Mouse (Mus musculus) MEL (cell line): ENCODE measurements around the gene Gm44805. TPM values are rescaled to one million over a fixed set of nuclear protein-coding genes. Genes with fewer than 3 reads are reported as not detected.

Source experiments
- DNase-seq: peaks from one replicate; pipeline ENCODE4 v3.0.0; 2011; ENCODE audit warnings: low read depth, low spot score
- H3K27ac ChIP-seq: 2 replicates; pipeline ENCODE4 v1.5.1; 2012; ENCODE audit warnings: low read depth, mild to moderate bottlenecking, control low read depth, low read length, moderate library complexity; ENCODE audit not compliant: control insufficient read depth
- H3K27me3 ChIP-seq, 2 experiments: fragments of 150-350 bp in 1 of 2; sonication (generic) in 1 of 2; 2 replicates each; pipeline ENCODE4 v1.6.1; 2012; ENCODE audit warnings: low read length in 2 of 2, mild to moderate bottlenecking in 2 of 2, improper control_type of control experiment in 1 of 2, moderate library complexity in 1 of 2; ENCODE audit not compliant: insufficient read depth in 2 of 2, control insufficient read depth in 1 of 2
- H3K36me3 ChIP-seq, 2 experiments: 2 replicates each; pipeline ENCODE4 v1.6.1; 2012 to 2014; ENCODE audit warnings: low read length in 2 of 2, improper control_type of control experiment in 1 of 2, inconsistent platforms in 1 of 2, mild to moderate bottlenecking in 1 of 2; ENCODE audit not compliant: insufficient read depth in 2 of 2, control insufficient read depth in 1 of 2
- H3K4me1 ChIP-seq, 2 experiments: fragments of 150-350 bp in 1 of 2; sonication (generic) in 1 of 2; 2 replicates each; pipeline ENCODE4 v1.6.1; 2012; ENCODE audit warnings: low read length in 2 of 2, improper control_type of control experiment in 1 of 2, mild to moderate bottlenecking in 1 of 2; ENCODE audit not compliant: insufficient read depth in 2 of 2, control insufficient read depth in 1 of 2
- H3K4me3 ChIP-seq, 2 experiments: fragments of 150-350 bp in 1 of 2; sonication (generic) in 1 of 2; 2 replicates each; pipeline ENCODE4 v1.5.1; 2012; ENCODE audit warnings: low read depth in 2 of 2, low read length in 2 of 2, mild to moderate bottlenecking in 2 of 2, moderate library complexity in 2 of 2, control low read depth in 1 of 2, improper control_type of control experiment in 1 of 2; ENCODE audit not compliant: control insufficient read depth in 1 of 2, insufficient read depth in 1 of 2
- H3K79me2 ChIP-seq: 2 replicates; pipeline ENCODE4 v1.6.1; 2012; ENCODE audit warnings: mild to moderate bottlenecking, low read length, moderate library complexity; ENCODE audit not compliant: control insufficient read depth, poor library complexity, insufficient read depth
- H3K9ac ChIP-seq: 2 replicates; pipeline ENCODE4 v1.6.1; 2012; ENCODE audit warnings: low read depth, mild to moderate bottlenecking, control low read depth, low read length, moderate library complexity; ENCODE audit not compliant: control insufficient read depth, poor library complexity, severe bottlenecking
- H3K9me3 ChIP-seq: fragments of 150-350 bp; sonication (generic); replicated peaks from 2 replicates; pipeline ENCODE4 v1.6.1; 2012; ENCODE audit warnings: mild to moderate bottlenecking, low read length, improper control_type of control experiment, moderate library complexity; ENCODE audit not compliant: insufficient read depth
- CHD1 ChIP-seq: IDR thresholded peaks from 2 replicates; pipeline ENCODE4 v1.6.1; 2012; ENCODE audit warnings: low read depth, mild to moderate bottlenecking, inconsistent platforms, low read length, improper control_type of control experiment
- CHD2 ChIP-seq: IDR thresholded peaks from 2 replicates; pipeline ENCODE4 v1.6.1; 2011; ENCODE audit warnings: low read length, improper control_type of control experiment
- CTCF ChIP-seq, 3 experiments: IDR thresholded peaks in 2 of 3; conservative IDR thresholded peaks in 1 of 3; 2 replicates each; pipeline ENCODE4 v1.5.1; 2011 to 2012; ENCODE audit warnings: low read length in 3 of 3, low read depth in 2 of 3, mild to moderate bottlenecking in 2 of 3, improper control_type of control experiment in 1 of 3, inconsistent platforms in 1 of 3, mixed read lengths in 1 of 3, moderate library complexity in 1 of 3; ENCODE audit not compliant: control insufficient read depth in 1 of 3, insufficient read depth in 1 of 3, poor library complexity in 1 of 3, severe bottlenecking in 1 of 3
- ELF1 ChIP-seq: IDR thresholded peaks from 2 replicates; pipeline ENCODE4 v1.6.1; 2014; ENCODE audit warnings: low read depth, mild to moderate bottlenecking, inconsistent platforms, low read length, improper control_type of control experiment, moderate library complexity
- ETS1 ChIP-seq: IDR thresholded peaks from 2 replicates; pipeline ENCODE4 v1.6.1; 2012; ENCODE audit warnings: low read depth, mild to moderate bottlenecking, inconsistent platforms, low read length, improper control_type of control experiment, moderate library complexity
- GABPA ChIP-seq: IDR thresholded peaks from 2 replicates; pipeline ENCODE4 v1.6.1; 2012; ENCODE audit warnings: low read depth, mild to moderate bottlenecking, inconsistent platforms, low read length, improper control_type of control experiment, moderate library complexity
- MAX ChIP-seq: IDR thresholded peaks from 2 replicates; pipeline ENCODE4 v1.6.1; 2011; ENCODE audit warnings: low read length, improper control_type of control experiment
- MAZ ChIP-seq: IDR thresholded peaks from 2 replicates; pipeline ENCODE4 v1.6.1; 2012; ENCODE audit warnings: low read depth, mild to moderate bottlenecking, inconsistent platforms, low read length, improper control_type of control experiment
- MXI1 ChIP-seq: IDR thresholded peaks from 2 replicates; pipeline ENCODE4 v1.6.1; 2011; ENCODE audit warnings: mild to moderate bottlenecking, low read depth, low read length, improper control_type of control experiment
- NRF1 ChIP-seq: IDR thresholded peaks from 2 replicates; pipeline ENCODE4 v1.6.1; 2014; ENCODE audit warnings: low read depth, mild to moderate bottlenecking, inconsistent platforms, low read length, improper control_type of control experiment, moderate library complexity; ENCODE audit not compliant: poor library complexity, insufficient read depth, severe bottlenecking
- RCOR1 ChIP-seq: IDR thresholded peaks from 2 replicates; pipeline ENCODE4 v1.6.1; 2012; ENCODE audit warnings: low read depth, mild to moderate bottlenecking, inconsistent platforms, low read length, improper control_type of control experiment
- SIN3A ChIP-seq: IDR thresholded peaks from 2 replicates; pipeline ENCODE4 v1.6.1; 2012; ENCODE audit warnings: low read length, improper control_type of control experiment, inconsistent platforms
- TAL1 ChIP-seq: IDR thresholded peaks from 2 replicates; pipeline ENCODE4 v1.6.1; 2012; ENCODE audit warnings: mild to moderate bottlenecking, inconsistent platforms, low read length, moderate library complexity, mixed read lengths
- TBP ChIP-seq: IDR thresholded peaks from 2 replicates; pipeline ENCODE4 v1.8.0; 2011; ENCODE audit warnings: low read depth, low read length, improper control_type of control experiment
- TCF12 ChIP-seq: IDR thresholded peaks from 2 replicates; pipeline ENCODE4 v1.6.1; 2014; ENCODE audit warnings: low read depth, mild to moderate bottlenecking, inconsistent platforms, low read length, improper control_type of control experiment, moderate library complexity
- UBTF ChIP-seq: IDR thresholded peaks from 2 replicates; pipeline ENCODE4 v1.6.1; 2012; ENCODE audit warnings: low read depth, mild to moderate bottlenecking, inconsistent platforms, low read length, improper control_type of control experiment, moderate library complexity, borderline replicate concordance; ENCODE audit not compliant: insufficient read depth
- USF1 ChIP-seq: IDR thresholded peaks from 2 replicates; pipeline ENCODE4 v1.6.1; 2014; ENCODE audit warnings: low read depth, mild to moderate bottlenecking, inconsistent platforms, low read length, improper control_type of control experiment, moderate library complexity
- USF2 ChIP-seq, 2 experiments: IDR thresholded peaks; 2 replicates each; pipeline ENCODE4 v1.6.1; 2011 to 2012; ENCODE audit warnings: improper control_type of control experiment in 2 of 2, low read length in 2 of 2, borderline replicate concordance in 1 of 2, inconsistent platforms in 1 of 2, low read depth in 1 of 2, mild to moderate bottlenecking in 1 of 2; ENCODE audit not compliant: insufficient read depth in 1 of 2
- ZC3H11A ChIP-seq: IDR thresholded peaks from 2 replicates; pipeline ENCODE4 v1.6.1; 2012; ENCODE audit warnings: low read depth, mild to moderate bottlenecking, inconsistent platforms, low read length, improper control_type of control experiment
- ZNF384 ChIP-seq: IDR thresholded peaks from 2 replicates; pipeline ENCODE4 v1.6.1; 2012; ENCODE audit warnings: low read depth, mild to moderate bottlenecking, inconsistent platforms, low read length, improper control_type of control experiment
- polyA plus RNA-seq, 2 experiments: library from polyadenylated mRNA; stranded (reverse) in 1 of 2; unstranded in 1 of 2; fragments of >175 nt in 1 of 2; fragments of >200 nt in 1 of 2; gene quantifications; 2 replicates each; pipeline versions ENCODE4 v1.2.1 to v1.2.4; 2012; ENCODE audit warnings: low replicate concordance in 2 of 2, low read depth in 1 of 2; ENCODE audit not compliant: insufficient read length in 2 of 2, insufficient read depth in 1 of 2, missing spikeins in 1 of 2
- total RNA-seq: library from RNA; depleted of rRNA; stranded (reverse); fragments of 300-350 nt; gene quantifications from 2 replicates; pipeline ENCODE4 v1.2.3, GENCODE M21; 2012

Gene Gm44805
- total and polyA plus RNA-seq, 3 experiments, result not detected

DNA sequence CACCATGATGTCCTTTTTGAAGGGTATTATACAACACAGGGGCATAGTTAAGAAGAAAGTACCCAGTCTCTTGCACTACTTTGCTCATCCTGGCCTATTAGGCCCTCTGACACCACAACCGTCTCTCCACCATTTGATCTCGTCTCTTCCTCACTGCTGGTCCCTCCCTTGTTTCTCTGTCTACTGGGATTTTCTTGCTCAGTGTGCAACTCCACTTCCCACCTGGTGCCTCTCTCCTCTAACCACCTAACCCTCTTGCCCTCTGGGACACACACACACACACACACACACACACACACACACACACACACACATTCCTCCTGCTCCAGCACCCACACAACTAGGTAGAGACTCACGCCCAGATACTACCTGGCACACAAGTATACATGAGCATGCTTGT is 2.3 kb downstream of the Gm44805 start:
- no peak overlapping the region for H3K4me3 ChIP-seq
- no peaks in the 10 kb centered on the region for H3K9me3 ChIP-seq
- H3K36me3 ChIP-seq, result no peaks in the 10 kb centered on the region; a peak in 1 of 4 replicates
- no peak for DNase-seq
- H3K27ac ChIP-seq, result no peak overlapping the region
- no peak overlapping the region for H3K9ac ChIP-seq
- TF ChIP-seq ELF1, result no peak
- no peak for TF ChIP-seq CTCF (IDR thresholded peaks at IDR 0.05 in 2 of 3, conservative IDR thresholded peaks at IDR 0.05 in 1 of 3; ENCODE audit: control insufficient read depth in 1 of 3, insufficient read depth in 1 of 3, low read depth in 2 of 3, low read length in 3 of 3, poor library complexity in 1 of 3, severe bottlenecking in 1 of 3)
- no peak for TF ChIP-seq UBTF
- TF ChIP-seq, all 39 proteins: peak for 0
- Histone ChIP-seq H3K79me2 (no peaks in the 10 kb centered on the region), H3K27me3 (no peaks in the 10 kb centered on the region), H3K4me1 (no peaks in the 10 kb centered on the region)

DNA sequence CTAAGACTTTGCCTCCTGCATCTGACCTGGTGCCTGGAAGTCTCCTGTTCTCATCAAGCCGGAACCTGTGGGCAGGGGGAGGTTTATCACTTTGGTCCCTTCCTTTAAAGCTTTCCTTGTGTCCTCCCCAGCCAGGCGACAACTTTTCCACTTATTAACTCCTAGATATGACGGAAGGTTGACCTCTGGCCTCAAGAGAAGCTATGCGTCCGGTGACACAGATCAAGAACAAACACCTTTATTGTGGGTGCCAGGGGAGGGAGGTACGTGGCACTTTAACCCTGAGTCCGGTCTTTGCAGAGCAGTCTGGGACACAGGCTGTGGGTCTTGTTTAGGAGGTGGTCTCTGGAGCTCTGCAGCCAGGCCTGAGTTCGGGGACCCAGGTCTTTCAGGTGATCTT is 3.4 kb downstream of the Gm44805 start, which contains the start of gene Apoc2:
Gene Apoc2 (minus strand): TSS at position 70 of the 400 bp plus-strand sequence.
- Histone ChIP-seq H3K9me3 (no peaks in the 10 kb centered on the region), H3K27ac (no peak within 1 kb of the TSS), H3K4me3 (no peak within 1 kb of the TSS), H3K9ac (no peak within 1 kb of the TSS), H3K27me3 (no peaks in the 10 kb centered on the region), H3K36me3 (no peaks in the 10 kb centered on the region; a peak in 1 of 4 replicates), H3K79me2 (no peaks in the 10 kb centered on the region), H3K4me1 (no peaks in the 10 kb centered on the region; a peak in 1 of 4 replicates)
- TF ChIP-seq USF1, result no peak
- no peak for TF ChIP-seq TCF12
- no peak for TF ChIP-seq RCOR1
- TF ChIP-seq SIN3A, result no peak
- no peak for TF ChIP-seq MAZ
- no peak for TF ChIP-seq ZC3H11A
- no peak for TF ChIP-seq NRF1
- no peak for TF ChIP-seq TBP
- TF ChIP-seq UBTF, result no peak
- no peak for TF ChIP-seq ZNF384
- TF ChIP-seq CHD1, result no peak
- no peak for TF ChIP-seq ETS1
- no peak for TF ChIP-seq TAL1
- no peak for TF ChIP-seq MAX
- TF ChIP-seq MXI1, result no peak
- no peak for TF ChIP-seq GABPA
- no peak for TF ChIP-seq USF2 (IDR thresholded peaks at IDR 0.05; ENCODE audit: borderline replicate concordance in 1 of 2, insufficient read depth in 1 of 2, low read depth in 1 of 2, low read length in 2 of 2)
- TF ChIP-seq CHD2, result no peak
- DNase-seq, result no peak
